Mouse (Mus musculus): Measurements from ENCODE around the gene Ndufa4. TPM values are rescaled to one million over a fixed set of nuclear protein-coding genes. Genes with fewer than 3 reads are reported as not detected.
"Not testable (repeated sequence)": the region's sequence is repeated elsewhere in the genome, so short reads cannot be mapped to it uniquely, and the experiment has no call there.

Ndufa4 gene
- polyA plus RNA-seq, 1 experiment from 2014 or later = 1,502 TPM

- ATAC-seq (replicated peaks; ENCODE audit: extremely low read depth, insufficient read depth, low FRiP score) = peak; percentile 38
- H3K9me3 ChIP-seq (replicated peaks; ENCODE audit: control insufficient read depth, low read length) = no peaks in the 10 kb centered on the region
- H3K4me3 ChIP-seq (ENCODE audit: low read length) = peak overlapping the region; percentile 98
- H3K36me3 ChIP-seq (ENCODE audit: control insufficient read depth, insufficient read depth) = peaks cover 14% of the 10 kb centered on the region
- peak overlapping the region; percentile 82 for H3K4me2 ChIP-seq (ENCODE audit: low read depth, low read length)
- H3K9ac ChIP-seq (ENCODE audit: low read length) = peak overlapping the region; percentile 97
- 0% methylated on average over 5 of the region's 5 CpGs for WGBS
- H3K27me3 ChIP-seq (ENCODE audit: control insufficient read depth, insufficient read depth, low read length) = no peaks in the 10 kb centered on the region
- peak overlapping the region; percentile 94 for H3K27ac ChIP-seq (ENCODE audit: low read length)
- H3K4me1 ChIP-seq (ENCODE audit: control insufficient read depth, insufficient read depth, low read length) = peaks cover 16% of the 10 kb centered on the region
These were observed 418 bp downstream of the Ndufa4 start for GRCm38 (mm10) chr6:11906890-11907268.

- Histone ChIP-seq H3K9me3 (replicated peaks; ENCODE audit: control insufficient read depth, low read length) (no peaks in the 10 kb centered on the region), H3K27me3 (ENCODE audit: control insufficient read depth, insufficient read depth, low read length) (no peaks in the 10 kb centered on the region), H3K4me1 (ENCODE audit: control insufficient read depth, insufficient read depth, low read length) (peaks cover 7% of the 10 kb centered on the region), H3K9ac (ENCODE audit: low read length) (no peak overlapping the region), H3K4me2 (ENCODE audit: low read depth, low read length) (no peak overlapping the region), H3K36me3 (ENCODE audit: control insufficient read depth, insufficient read depth) (peaks cover 38% of the 10 kb centered on the region), H3K27ac (ENCODE audit: low read length) (no peak overlapping the region), H3K4me3 (ENCODE audit: low read length) (no peak overlapping the region)
- no peak for ATAC-seq (replicated peaks; ENCODE audit: extremely low read depth, insufficient read depth, low FRiP score)
- 80% methylated on average over 4 of the region's 4 CpGs for WGBS
These were observed 6.4 kb downstream of the Ndufa4 start for GRCm38 (mm10) chr6:11900809-11901310.

- not testable (repeated sequence) for H3K4me2 ChIP-seq (ENCODE audit: low read depth, low read length); H3K27me3 ChIP-seq (ENCODE audit: control insufficient read depth, insufficient read depth, low read length); H3K9ac ChIP-seq (ENCODE audit: low read length); ATAC-seq (replicated peaks; ENCODE audit: extremely low read depth, insufficient read depth, low FRiP score); H3K27ac ChIP-seq (ENCODE audit: low read length); H3K4me3 ChIP-seq (ENCODE audit: low read length); H3K9me3 ChIP-seq (replicated peaks; ENCODE audit: control insufficient read depth, low read length); H3K36me3 ChIP-seq (ENCODE audit: control insufficient read depth, insufficient read depth); H3K4me1 ChIP-seq (ENCODE audit: control insufficient read depth, insufficient read depth, low read length)
- WGBS = no CpG with 5 or more reads among the region's 2 CpGs
These were observed 31.9 kb downstream of the Ndufa4 start for GRCm38 (mm10) chr6:11875364-11875763.

Other genes with a start within 250 kb of the Ndufa4 start
- gene Phf14, start 312 bp upstream of the Ndufa4 start, polyA plus RNA-seq (2015; fragmentation: Nextera tagmentation; extraction: Ambion mirVana) = 37.9 and 39.0 TPM in 2 replicates